Mouse (Mus musculus) regulatory T cell (primary cell): ENCODE measurements around the gene Lrrc8a.

ENCODE experiments used
- in situ Hi-C: fragments of 300-600 bp; cut with MboI, MseI; formaldehyde crosslinking; loops from one replicate; pipeline ENCODE4 v1.15.1; 2025; ENCODE audit warnings: high pct_unique_total_duplicates

Gene Lrrc8a

DNA sequence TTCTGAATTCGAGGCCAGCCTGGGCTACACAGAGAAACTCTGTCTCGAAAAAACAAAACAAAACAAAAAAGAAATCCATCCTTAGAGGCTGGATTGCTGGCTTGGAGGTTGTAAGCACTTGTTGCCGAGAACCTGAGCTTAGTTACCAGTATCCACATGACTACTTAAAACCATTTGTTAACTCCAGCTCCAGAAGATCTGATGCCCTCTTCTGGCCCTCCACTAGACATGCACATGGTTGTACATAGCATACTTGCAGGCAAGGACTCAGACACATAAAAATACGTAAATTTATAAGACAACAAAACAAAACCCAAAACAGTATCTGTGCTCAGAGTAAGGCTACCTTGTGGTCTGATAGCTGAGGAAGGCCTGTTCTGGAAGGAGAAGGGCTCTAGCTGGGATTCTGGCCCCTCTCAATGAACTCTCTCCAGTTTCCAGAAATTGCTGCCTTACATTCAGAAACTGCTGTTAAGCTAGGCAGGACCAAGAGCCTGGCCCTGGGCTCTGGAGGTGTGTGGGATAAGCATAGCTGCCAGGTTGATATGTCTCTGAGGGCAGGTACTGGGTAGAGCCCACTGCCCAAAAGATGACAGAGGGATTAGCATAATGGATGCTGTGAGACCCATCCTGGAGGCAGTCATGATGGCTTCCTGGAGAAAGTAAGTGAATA is 23.7 kb downstream of the Lrrc8a start:
- in situ Hi-C loops, result no loop called here

- in situ Hi-C loops, result no loop called here
These were observed 24.7 kb downstream of the Lrrc8a start for GRCm38 (mm10) chr2:30261921-30262839.

GRCm38 (mm10) chr2:30262840-30263441 is 25.4 kb downstream of the Lrrc8a start:
- in situ Hi-C loops, result no loop called here

GRCm38 (mm10) chr2:30263811-30264210 is 26.3 kb downstream of the Lrrc8a start:
- in situ Hi-C loops, result no loop called here

DNA sequence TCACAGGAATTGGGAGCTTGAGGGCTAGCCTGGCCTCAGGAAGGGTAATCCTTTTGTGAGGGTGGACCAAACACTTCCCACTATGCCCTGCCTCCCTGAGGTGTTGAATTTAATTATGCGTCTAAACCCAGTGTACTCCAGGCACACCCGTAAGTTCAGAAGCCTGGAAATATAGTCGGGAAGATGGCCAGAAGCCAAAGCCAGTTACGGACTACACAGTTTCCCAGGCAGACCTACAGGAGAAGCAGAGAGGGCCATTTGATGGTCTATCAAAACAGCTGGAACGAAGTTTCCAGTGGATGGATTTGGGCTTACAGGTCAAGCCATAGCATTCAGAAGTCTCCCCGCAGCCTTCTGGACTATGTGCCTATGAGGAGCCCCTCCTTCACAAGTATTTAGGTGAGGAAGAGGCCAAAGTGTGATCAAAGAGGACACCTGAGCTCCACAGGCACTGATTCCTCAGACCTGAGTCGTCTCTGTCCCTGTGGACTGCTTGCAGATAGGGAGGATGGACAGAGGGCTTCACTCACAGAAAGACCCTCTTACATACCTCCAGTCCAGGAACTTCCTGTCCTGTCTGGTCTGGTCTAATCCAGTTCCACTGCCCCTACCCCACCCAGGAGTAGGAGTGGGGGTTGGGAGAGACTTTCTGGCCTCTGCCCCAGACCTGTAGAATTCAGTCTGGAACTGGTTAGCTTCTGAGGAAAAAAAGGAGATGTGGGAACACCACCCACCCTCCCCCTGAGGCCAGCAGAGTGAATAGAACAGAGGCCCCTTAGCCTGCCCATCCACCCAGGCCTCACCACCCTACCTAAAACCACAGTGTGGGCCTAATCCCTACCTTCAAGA is 27.4 kb downstream of the Lrrc8a start:
- in situ Hi-C loops, result no loop called here

DNA sequence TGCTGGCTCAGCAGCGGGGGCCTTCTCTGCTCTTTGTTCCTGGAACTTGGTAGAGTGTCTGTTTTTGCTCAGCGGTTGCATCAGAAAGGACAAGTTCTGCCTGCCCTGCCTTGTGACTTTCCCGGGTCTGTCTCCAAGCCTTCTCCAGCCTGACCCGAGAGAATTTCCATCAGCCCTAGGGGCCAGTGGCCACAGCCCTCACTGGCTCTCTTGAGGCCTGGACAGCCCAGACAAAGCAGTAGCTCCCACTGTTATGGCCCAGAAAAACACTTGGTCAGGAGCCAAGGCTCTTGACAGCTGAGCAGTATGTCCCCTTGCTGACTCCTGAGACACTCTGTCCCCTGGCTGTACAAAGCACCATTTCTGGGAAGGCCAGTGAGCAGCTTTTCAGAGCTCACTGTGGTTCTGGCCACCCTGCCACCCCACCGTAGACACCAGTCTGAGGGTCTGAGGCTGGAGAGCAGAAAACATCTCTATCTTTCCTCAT is 28.3 kb downstream of the Lrrc8a start, which contains the start of gene Phyhd1:
Gene Phyhd1, plus strand, starts transcription at position 437 of the 487 bp plus-strand sequence.
- in situ Hi-C loops, result no loop called here

DNA sequence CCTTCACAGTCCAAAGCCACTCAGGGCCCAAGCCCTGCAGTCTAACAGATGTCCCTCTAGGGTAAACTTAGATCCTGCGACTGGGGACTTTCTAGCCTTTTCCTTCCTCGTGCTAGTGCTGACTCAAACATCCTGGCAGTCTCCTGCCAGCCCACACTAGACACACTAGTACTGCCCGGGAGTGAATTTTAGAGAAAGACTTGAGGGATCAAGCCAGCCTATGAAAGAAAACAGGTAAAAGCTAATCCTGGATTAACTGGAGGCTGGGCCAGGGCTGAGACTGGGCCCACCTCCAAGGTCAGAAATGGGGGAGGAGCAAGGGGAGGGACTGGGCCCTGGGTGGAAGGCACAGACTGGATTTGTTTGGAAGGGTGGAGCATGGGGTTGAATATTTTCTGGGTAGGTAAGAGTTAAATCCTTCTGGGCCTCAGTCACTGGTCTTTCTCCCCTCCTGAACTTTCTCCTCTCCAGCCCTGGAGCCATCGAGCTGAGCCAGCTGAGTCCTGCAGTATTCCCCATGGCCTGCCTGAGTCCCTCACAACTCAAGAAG is 29.0 kb downstream of the Lrrc8a start:
- in situ Hi-C loops, result no loop called here

GRCm38 (mm10) chr2:30267466-30267865 is 30.0 kb downstream of the Lrrc8a start:
- in situ Hi-C loops, result no loop called here

DNA sequence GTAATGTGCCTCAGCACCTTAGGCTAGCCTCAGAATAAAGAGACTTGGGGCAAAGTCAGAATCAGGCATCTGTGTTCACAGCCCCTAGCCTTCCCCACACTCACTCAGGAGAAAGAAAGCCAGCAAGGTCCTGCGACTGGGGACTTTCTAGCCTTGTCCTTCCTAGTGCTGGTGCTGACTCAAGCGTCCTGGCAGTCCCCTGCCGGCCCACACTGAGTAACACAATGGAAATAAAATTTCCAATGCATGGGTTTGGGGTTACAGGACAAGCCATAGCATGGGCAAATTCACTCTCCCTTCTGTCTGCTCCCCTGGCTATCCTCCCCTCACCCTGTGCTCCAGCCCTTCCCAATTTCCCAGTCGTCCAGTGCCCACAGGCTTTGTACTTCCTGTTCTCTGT is 30.9 kb downstream of the Lrrc8a start:
- in situ Hi-C loops, result no loop called here

GRCm38 (mm10) chr2:30269241-30269990 is 31.9 kb downstream of the Lrrc8a start:
- in situ Hi-C loops, result no loop called here

DNA sequence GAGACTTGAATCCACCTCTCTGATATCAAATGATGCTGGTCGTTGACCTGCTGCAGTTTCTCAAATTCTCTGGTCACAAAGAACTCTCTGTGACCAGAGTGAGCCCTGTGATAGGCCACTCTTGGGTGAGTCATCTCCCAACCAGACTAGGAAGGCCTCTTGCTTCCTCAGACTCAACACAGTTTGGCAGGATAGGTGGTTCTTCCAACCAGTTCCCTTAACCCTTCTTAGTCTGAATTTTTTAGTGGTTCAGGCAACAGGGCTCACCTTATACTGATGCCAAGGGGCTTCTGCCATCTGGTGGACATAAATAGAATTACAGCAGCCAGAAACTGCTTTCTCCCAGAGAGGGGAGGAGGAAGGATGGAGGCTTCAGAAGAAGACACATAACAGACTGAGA is 32.6 kb downstream of the Lrrc8a start:
- in situ Hi-C loops, result loop anchor here (10.0 kb wide), 1 partner anchor 95 kb away; the partner anchor contains the start of genes Endog and Spout1

- in situ Hi-C loops, result no loop called here
These were observed 43.2 kb downstream of the Lrrc8a start, which contains the start of gene Gm28038 for GRCm38 (mm10) chr2:30280743-30281142. TSS of gene Gm28038 (plus strand) at chr2:30281043.

DNA sequence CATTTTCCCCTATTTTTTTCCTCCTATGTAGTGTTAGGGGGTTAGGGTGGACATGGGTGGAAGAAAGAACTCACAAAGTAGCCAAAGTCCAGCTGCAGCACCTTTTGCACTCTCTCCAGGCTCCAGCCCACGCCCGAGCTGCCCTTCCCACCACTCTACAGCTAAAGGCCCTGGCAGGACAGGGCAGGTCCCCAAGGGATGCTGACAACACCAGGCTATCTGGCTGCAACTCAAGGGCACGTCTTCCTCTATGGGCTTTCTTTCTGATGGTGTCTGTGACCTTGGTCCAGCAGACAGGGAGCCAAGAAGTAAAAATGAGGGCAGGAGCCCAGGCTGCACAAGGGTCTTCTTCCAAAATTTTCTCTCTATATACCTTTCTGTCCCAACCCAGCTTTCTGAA is 44.1 kb downstream of the Lrrc8a start:
- in situ Hi-C loops, result no loop called here

- in situ Hi-C loops, result no loop called here
These were observed 45.7 kb downstream of the Lrrc8a start for GRCm38 (mm10) chr2:30283193-30283592.

DNA sequence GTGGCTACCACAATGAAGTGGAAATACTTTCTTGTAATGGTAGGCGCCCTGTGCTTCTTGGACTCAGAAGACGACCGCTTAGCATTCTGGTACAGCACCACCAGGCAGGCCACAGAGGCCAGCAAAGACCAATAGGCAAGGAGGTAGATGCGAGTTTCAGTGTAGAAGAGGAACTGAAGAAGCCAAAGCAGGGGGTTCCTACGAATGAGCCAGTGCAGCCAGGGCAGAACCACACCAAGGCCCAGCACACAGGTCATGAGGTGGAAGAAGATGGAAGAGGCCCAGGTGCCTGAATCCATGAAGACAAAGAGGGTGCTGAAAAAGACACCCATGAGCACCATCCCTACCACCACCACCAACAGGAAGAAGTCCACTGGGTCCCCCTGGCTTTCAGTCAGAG is 47.5 kb downstream of the Lrrc8a start:
- in situ Hi-C loops, result no loop called here

GRCm38 (mm10) chr2:30285416-30286181 is 48.1 kb downstream of the Lrrc8a start:
- in situ Hi-C loops, result no loop called here

- in situ Hi-C loops, result no loop called here
These were observed 48.9 kb downstream of the Lrrc8a start, which contains the start of the genes Dolk and Nup188 for GRCm38 (mm10) chr2:30286192-30287026. TSS of gene Dolk (minus strand) at chr2:30286334. TSS of gene Nup188 (plus strand) at chr2:30286397.

- in situ Hi-C loops, result no loop called here
These were observed 49.5 kb downstream of the Lrrc8a start for GRCm38 (mm10) chr2:30287027-30287373.
